Mouse (Mus musculus) liver, embryonic 18 days (tissue): ENCODE data around the gene Hba-a2. TPM values are rescaled to one million over a fixed set of nuclear protein-coding genes. Genes with fewer than 3 reads are reported as not detected.

Experiments used
- polyA plus RNA-seq: library from polyadenylated mRNA; depleted of rRNA; stranded (reverse); fragments of >200 nt; gene quantifications from 2 replicates; pipeline ENCODE4 v1.2.3, GENCODE M21; 2012; rRNA removed

Hba-a2 gene
- polyA plus RNA-seq: 100,647 and 102,463 TPM in 2 replicates

GRCm38 (mm10) chr11:32296203-32296602, at the start of gene Hba-a2:
Hba-a2 (plus strand) TSS chr11:32296489.

GRCm38 (mm10) chr11:32267188-32267884, 29.0 kb upstream of the Hba-a2 start, which contains the start of gene Nprl3:
Nprl3 (minus strand) TSS chr11:32267707.

GRCm38 (mm10) chr11:32276347-32276746, 19.9 kb upstream of the Hba-a2 start, which contains the start of gene Hba-x:
Hba-x (plus strand) TSS chr11:32276400.

GRCm38 (mm10) chr11:32283091-32283777, 13.1 kb upstream of the Hba-a2 start, which contains the start of gene Hba-a1:
Hba-a1 (plus strand) TSS chr11:32283511.

GRCm38 (mm10) chr11:32286695-32287492, 9.4 kb upstream of the Hba-a2 start, which contains the start of gene Hbq1b:
Hbq1b (plus strand) TSS chr11:32286965.

GRCm38 (mm10) chr11:32299865-32300264, 3.6 kb downstream of the Hba-a2 start, which contains the start of gene Hbq1a:
Hbq1a (plus strand) TSS chr11:32300069.

Other genes with a start within 250 kb of the Hba-a2 start
- gene Il9r, start 96.2 kb upstream of the Hba-a2 start, polyA plus RNA-seq: 0.03 and 0.11 TPM in 2 replicates
- 32.9 and 34.4 TPM in 2 replicates for gene Snrnp25, start 91.1 kb upstream of the Hba-a2 start, polyA plus RNA-seq
- gene Rhbdf1, start 74.2 kb upstream of the Hba-a2 start, polyA plus RNA-seq: 7.2 TPM in 2 replicates
- 7.9 and 8.0 TPM in 2 replicates for gene Mpg, start 70.0 kb upstream of the Hba-a2 start, polyA plus RNA-seq
- 26.5 and 30.6 TPM in 2 replicates for gene Nprl3, start 28.8 kb upstream of the Hba-a2 start, polyA plus RNA-seq
- gene Hba-x, start 20.1 kb upstream of the Hba-a2 start, polyA plus RNA-seq: 3.7 and 4.5 TPM in 2 replicates
- 29,511 and 32,224 TPM in 2 replicates for gene Hba-a1, start 13.0 kb upstream of the Hba-a2 start, polyA plus RNA-seq
- gene Hbq1b, start 9.5 kb upstream of the Hba-a2 start, polyA plus RNA-seq: 87.2 and 94.5 TPM in 2 replicates
- gene Hbq1a, start 3.6 kb downstream of the Hba-a2 start, polyA plus RNA-seq: 3.0 and 3.7 TPM in 2 replicates
- 0.78 and 1.0 TPM in 2 replicates for gene Sh3pxd2b, start 51.3 kb downstream of the Hba-a2 start, polyA plus RNA-seq
- gene Ubtd2, start 158.9 kb downstream of the Hba-a2 start, polyA plus RNA-seq: 3.6 and 3.9 TPM in 2 replicates
- 0.08 and 0.12 TPM in 2 replicates for gene Efcab9, start 235.6 kb downstream of the Hba-a2 start, polyA plus RNA-seq
- gene Stk10, start 236.8 kb downstream of the Hba-a2 start, polyA plus RNA-seq: 4.0 and 5.4 TPM in 2 replicates